Mouse (Mus musculus) activated CD4-positive, CD25-positive, alpha-beta regulatory T cell (primary cell): Measurements from ENCODE around the gene Stk38l. TPM values are rescaled to one million over a fixed set of nuclear protein-coding genes. Genes with fewer than 3 reads are reported as not detected.

Experiments
- polyA plus RNA-seq, 2 experiments: library from polyadenylated mRNA; unstranded; fragments of 100-300 nt; shearing (Covaris generic); gene quantifications; one replicate each; pipeline ENCODE4 v1.2.1; 2017

Gene Stk38l
- polyA plus RNA-seq: 10 to 100 TPM in 1 of 2 experiments, 1 to 10 TPM in 1; 5.5 to 13.2 TPM

DNA sequence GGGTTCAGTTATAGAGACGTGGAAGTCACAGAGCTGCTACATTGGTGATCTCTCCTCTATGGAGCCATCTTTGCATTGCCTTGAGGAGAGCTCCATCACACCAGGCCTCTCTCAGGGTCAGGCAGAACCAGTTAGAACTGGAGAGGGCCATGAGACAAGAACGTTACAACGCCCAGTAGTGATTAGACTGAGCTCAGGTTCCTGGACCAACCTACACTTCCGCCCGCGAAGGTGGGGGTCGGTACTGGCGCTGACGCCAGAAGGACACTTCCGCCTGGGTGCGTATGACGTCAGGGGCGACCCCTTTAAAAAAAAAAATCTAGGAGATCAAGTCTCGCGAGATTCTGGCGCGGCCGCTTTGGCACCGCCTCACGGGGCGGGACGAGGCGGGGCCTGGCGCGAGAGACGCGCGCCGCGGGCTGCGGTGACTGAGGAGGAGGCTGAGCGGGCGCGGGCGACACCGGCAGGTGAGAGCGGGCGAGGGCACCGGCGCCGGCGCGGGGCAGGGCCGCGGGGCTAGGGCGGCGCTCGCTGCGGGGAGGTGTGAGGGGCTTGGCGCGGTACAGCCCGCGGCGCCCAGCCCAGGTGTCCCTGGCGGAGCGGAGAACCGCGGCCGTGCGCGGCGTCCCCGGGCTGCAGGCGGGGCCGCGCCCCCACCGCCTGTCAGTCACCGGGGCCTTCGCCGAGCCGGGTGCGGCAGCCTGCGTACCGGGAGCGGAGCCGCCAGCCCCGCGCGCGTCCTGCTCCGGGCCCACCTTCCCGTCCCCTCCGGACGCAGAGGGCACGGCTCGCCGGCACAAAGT lies at the start of gene Stk38l:
TSS of gene Stk38l (plus strand) at position 415 of the 803 bp plus-strand sequence.

DNA sequence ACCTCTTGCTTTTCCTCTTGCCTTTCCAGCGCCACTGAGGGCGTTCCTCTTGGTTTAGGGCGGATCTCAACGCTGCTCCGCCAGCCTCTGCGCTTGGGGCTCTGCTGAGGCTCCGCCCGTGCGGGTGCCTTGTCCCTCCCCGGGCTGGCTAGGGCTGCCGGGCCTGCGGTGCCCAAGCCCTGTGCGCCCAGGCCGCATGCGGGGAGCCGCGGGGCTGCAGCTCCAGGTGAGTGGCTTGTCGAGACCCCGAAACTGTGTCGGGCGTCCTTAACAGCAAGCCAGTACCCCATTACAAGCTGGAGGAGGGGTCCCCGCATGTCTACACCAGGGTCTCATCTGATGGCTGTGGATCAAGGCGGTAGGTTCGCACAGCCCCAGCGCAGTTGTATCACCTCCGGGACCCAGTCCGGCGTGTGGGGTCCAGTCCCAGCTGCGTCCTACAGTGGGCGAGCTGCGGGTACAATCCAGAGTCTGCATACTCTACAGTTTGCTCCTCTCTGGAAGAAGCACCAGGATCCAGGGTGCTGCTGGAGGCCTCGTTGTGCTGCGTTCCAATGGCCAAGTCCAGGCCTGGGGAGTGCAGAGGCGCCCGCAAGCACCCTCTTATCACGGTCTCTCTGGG lies 71.2 kb downstream of the Stk38l start, which contains the start of gene Arntl2:
TSS of gene Arntl2 (plus strand) at position 132 of the 622 bp plus-strand sequence.

Other genes with a start within 250 kb of the Stk38l start
- gene Itpr2, start 222.8 kb upstream of the Stk38l start, polyA plus RNA-seq: 100 to 1,000 TPM; 151 to 172 TPM
- gene Fgfr1op2, start 147.8 kb upstream of the Stk38l start, polyA plus RNA-seq: 100 to 1,000 TPM; 165 to 209 TPM
- gene Ints13, start 147.2 kb upstream of the Stk38l start, polyA plus RNA-seq: 10 to 100 TPM; 84.4 to 92.4 TPM
- gene Med21, start 82.4 kb upstream of the Stk38l start, polyA plus RNA-seq: 10 to 100 TPM; 80.1 to 81.1 TPM
- 10 to 100 TPM; 19.0 to 28.6 TPM for gene Tm7sf3, start 82.2 kb upstream of the Stk38l start, polyA plus RNA-seq
- under 1 TPM; 0.21 to 0.47 TPM for gene Arntl2, start 71.1 kb downstream of the Stk38l start, polyA plus RNA-seq
- gene Smco2, start 125.1 kb downstream of the Stk38l start, polyA plus RNA-seq: not detected
- 10 to 100 TPM; 10.4 to 14.0 TPM for gene Ppfibp1, start 163.5 kb downstream of the Stk38l start, polyA plus RNA-seq
- gene 1700034J05Rik, start 229.4 kb downstream of the Stk38l start, polyA plus RNA-seq: not detected